Mouse (Mus musculus) testis, postnatal 10 days (tissue): ENCODE data around the gene Nabp2.

Experiments
- DNase-seq: peaks from one replicate; pipeline ENCODE4 v3.0.0; 2021; ENCODE audit warnings: low spot score

Gene Nabp2

DNA sequence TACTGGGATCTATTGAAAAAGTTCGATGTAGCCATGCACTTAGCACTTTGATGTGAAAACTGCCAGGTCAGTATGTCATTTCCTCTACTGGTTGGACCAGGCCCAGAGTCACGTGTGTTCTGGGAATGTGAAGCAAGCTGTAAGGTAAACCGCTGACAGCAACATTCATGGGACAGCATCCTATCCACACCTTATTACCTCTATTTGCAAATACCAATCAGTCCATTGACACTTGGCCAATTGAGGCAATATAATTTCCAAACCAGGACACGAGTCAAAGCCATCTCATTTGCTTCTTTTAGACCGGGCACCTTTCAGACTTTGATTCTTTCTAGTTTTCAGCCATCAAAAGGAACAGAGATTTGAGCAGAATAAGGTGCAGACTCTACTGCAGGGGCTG lies 17.8 kb upstream of the Nabp2 start:
- DNase-seq: no peak

- no peak for DNase-seq
Observed at GRCm38 (mm10) chr10:128425260-128425659, 14.0 kb upstream of the Nabp2 start.

GRCm38 (mm10) chr10:128424604-128425003 lies 13.3 kb upstream of the Nabp2 start:
- no peak for DNase-seq

DNA sequence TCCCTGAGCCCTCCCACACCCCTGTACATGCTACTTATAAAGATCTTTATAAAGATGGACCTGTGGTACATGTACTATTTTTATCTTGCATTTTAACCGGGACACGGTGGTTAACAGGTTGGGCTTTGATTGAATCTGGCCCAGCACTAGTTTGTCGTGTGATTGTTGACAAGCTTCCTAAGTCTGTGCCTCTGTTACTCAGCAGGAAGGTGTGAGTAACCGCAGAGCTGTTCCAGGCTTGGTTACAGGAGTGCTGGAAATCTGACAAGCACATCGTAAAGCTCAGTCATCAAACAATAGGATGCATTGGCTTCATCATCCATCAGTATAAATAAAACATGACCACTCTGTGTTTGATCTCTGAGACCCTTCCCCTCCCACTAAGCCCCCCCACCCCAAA lies 11.1 kb upstream of the Nabp2 start:
- no peak for DNase-seq

- no peak for DNase-seq
Observed at GRCm38 (mm10) chr10:128414848-128415247, 3.6 kb upstream of the Nabp2 start.

DNA sequence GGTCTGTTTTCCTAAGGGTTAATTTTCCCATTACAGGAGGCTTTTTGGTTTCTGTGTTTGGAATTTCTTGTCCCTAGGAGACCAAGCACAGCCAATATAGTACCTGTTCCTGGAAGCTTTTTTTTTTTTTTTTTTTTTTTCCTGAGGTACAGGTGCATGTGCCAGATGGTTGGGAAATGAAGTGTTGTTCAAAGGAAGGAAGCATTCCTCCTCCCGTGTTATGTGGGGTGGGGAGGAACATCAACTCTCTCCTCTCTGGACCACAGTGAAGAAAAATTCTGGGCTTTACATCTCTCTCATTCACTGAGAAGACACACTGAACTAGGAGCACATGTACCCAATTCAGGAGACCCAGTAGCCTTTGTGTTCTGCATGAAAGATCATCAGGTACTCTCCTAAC lies 1.8 kb upstream of the Nabp2 start:
- no peak for DNase-seq

GRCm38 (mm10) chr10:128412558-128412957 lies 1.3 kb upstream of the Nabp2 start:
- DNase-seq: no peak

GRCm38 (mm10) chr10:128412055-128412381 lies 726 bp upstream of the Nabp2 start:
- DNase-seq: no peak

DNA sequence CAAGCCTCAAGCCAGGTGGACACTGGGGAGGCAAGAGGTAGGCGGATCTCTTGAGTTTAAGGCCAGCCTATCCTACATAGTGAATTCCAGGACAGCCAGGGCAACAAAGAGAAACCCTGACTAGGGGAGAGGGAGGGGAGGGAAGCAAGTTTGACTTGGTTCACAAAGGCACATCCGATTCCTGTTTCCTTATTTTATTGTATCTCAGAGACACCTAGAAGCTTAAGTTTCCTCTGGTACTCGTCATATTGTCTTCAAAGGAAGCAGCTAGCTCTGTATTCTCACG lies 789 bp downstream of the Nabp2 start:
- DNase-seq: no peak

DNA sequence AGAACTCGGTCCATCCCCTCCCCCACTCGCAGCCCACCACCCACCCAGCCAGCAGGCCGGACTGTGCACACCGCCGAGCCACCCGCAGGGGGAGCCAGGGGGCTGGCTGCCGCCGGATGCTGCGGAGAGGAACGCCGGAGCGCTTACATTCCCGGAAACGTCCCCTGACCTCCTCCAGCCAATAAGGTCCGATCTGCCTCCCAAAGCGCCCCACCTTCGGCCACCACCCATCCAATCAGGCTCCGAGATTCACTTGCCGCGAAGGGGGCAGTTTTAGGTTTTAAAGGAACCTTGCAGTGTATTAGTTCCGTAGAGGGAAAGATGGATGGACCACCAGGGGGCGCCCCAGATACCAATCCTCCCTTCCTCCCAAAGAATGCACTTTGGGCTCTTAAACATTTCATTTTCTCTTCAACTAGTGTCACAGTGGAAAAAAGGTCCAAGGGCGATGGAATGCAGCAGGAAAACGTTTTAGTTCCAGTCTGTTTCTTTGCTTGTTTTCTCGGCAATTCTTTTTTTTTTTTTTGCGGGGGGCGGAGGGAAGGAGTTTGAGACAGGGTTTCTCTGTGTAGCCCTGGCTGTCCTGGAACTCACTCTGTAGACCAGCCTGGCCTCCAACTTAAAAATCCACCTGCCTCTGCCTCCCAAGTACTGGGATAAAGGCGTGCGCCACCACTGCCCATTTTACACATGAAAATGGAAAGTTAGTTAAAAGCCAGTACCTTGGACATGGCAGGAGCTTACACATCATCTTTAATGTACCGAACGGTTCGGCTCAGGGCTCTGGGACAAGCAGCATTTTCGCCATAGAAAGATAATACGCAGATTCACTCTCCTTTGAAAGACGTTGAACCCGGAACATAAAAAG lies 1.4 kb downstream of the Nabp2 start:
- peak; percentile 98 for DNase-seq

- DNase-seq: peak; percentile 64
Observed at GRCm38 (mm10) chr10:128408591-128409535, 2.4 kb downstream of the Nabp2 start.

DNA sequence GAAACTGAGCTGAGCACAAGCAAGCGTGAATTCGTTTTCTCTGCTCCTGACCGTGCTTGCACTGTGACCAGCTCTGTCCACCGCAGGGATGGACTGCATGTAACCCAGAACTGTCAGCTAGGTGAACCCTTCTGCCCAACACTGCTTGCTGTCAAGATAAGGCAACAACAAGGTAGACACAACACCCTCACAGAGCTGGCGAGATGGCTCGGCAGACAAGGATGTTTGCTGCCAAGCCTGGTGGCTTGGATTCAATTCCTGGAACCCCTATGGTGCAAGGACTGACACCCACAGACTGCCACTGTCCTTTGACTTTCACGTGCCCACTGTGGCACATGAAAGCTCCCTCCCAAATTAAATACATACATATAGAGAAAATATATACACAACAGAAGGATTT lies 7.4 kb downstream of the Nabp2 start:
- no peak for DNase-seq

DNA sequence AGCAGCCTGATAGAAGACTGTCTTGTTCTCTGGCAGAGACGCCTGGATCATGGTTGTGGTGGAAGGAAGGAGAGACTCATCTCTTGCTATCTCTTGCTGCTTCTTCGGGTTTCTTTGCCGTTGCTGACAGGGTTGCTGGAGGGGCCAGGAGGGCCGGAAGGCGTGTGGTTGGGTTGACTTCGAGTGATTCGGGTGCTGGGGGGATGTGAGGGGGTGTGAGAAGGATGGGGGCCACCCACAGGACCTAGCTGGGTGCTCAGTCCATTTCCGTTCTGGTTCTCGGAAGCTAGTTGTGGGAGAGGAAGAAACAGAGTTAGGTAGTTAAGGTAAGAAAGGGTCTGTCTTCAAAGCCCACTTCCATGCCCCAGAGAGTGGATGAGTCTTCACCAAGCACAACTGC lies 9.7 kb downstream of the Nabp2 start:
- DNase-seq: no peak

DNA sequence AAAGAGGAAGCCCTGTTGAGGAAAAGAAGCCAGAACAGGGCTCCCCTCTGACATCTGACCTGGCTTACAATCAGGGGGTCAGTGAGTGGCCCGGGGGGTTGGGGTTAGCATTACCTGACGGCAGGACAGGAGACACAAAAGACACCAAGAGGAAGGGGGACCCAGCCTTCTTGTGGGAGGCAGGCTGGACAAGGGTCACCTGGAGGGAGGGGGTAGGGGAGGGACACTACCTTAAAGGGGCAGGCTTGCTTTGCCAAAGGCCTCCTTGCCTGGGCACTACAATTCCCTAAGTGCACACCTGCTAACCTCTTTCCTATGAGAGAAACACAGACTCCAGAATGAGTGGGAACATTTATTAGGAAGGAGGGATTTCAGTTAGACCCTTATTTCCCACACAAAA lies 10.2 kb downstream of the Nabp2 start, which contains the start of gene Slc39a5:
Gene Slc39a5 (minus strand): TSS at position 174 of the 400 bp plus-strand sequence.
- no peak for DNase-seq

- DNase-seq: peak; percentile 42
Observed at GRCm38 (mm10) chr10:128400338-128400737, 11.0 kb downstream of the Nabp2 start.

GRCm38 (mm10) chr10:128397466-128397865 lies 13.8 kb downstream of the Nabp2 start:
- DNase-seq: no peak

GRCm38 (mm10) chr10:128396716-128397264 lies 14.5 kb downstream of the Nabp2 start:
- peak; percentile 49 for DNase-seq

DNA sequence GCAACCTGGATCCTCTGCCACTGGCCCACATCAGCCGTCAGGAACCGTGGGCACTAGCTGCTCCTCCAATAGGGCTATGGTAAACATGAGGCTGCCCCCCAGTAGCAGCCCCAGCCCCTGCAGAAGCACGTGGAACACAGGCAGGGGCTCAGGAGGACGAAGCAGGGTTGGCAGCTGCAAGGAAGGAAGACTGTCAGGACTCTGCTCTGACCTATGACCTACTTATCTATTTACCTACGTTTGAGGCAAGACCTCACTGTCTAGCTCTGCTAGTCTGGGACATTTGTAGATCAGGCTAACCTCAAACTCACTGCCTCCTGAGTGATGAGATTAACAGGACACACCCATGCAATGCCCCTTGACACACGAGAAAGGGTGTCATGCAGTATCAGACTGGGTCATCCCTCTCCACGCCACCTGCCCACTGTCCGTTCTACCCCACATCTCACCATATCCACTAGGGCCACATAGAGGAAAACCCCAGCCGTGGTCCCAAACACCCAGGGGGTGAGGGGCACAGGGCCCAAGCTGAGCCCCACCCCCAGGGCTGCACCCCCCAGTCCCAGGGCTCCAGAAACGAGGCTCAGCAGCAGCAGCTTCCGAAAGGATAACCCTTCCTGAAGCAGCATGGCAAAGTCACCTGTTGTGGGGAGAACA lies 15.1 kb downstream of the Nabp2 start:
- DNase-seq: peak; percentile 43

DNA sequence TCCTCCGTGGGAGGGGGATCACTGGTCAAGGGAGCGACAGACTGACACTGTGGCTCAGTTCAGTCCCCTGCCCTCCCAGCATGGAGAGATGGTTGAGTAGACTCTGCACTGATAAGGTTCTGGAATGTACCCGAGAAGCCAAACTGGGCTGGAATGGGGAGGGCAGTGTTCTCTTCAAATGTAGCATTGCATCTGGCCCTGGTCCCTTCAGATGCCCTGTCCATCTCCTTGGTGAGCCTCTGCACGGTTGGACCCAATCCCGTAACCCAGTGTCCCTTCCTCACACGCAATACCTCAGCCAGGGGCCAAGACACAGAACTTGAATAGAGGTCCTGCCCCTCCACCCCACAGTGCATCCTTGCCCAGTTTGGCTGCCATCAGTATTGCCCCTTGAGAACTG lies 19.4 kb downstream of the Nabp2 start:
- DNase-seq: peak; percentile 40

DNA sequence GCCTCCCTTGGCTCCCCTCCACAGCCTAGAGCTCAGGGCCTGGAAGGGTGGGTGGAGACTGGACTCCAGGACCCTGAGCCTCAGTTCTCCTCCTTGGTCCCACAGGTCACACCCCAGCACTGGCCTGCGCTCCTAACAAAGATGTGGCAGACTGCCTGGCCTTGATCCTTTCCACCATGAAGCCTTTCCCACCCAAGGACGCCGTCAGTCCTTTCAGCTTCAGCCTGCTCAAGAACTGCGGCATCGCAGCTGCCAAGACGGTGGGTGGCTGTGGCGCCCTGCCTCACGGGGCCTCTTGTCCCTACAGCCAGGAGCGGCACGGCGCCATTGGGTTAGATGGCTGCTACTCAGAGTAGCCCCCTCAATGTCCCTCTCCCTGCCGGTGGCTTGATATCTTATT lies 20.9 kb downstream of the Nabp2 start:
- DNase-seq: peak; percentile 54

GRCm38 (mm10) chr10:128389570-128389969 lies 21.7 kb downstream of the Nabp2 start:
- DNase-seq: peak; percentile 57

- peak; percentile 42 for DNase-seq
Observed at GRCm38 (mm10) chr10:128388941-128389340, 22.4 kb downstream of the Nabp2 start.
